Mouse (Mus musculus) midbrain, embryonic 15.5 days (tissue): ENCODE measurements around the gene Tspyl4. TPM values are rescaled to one million over a fixed set of nuclear protein-coding genes. Genes with fewer than 3 reads are reported as not detected.
"Not testable (repeated sequence)": the region's sequence is repeated elsewhere in the genome, so short reads cannot be mapped to it uniquely, and the experiment has no call there.

Experiments
- ATAC-seq: fragments of 200-750 bp; cut with Nextera tagmentation; replicated peaks from 2 replicates; pipeline ENCODE4 v1.8.0; 2017; ENCODE audit warnings: moderate TSS enrichment
- H3K27ac ChIP-seq: fragments of 300-500 bp; sonication (generic); 2 replicates; pipeline ENCODE4 v1.5.1; 2015; ENCODE audit warnings: mild to moderate bottlenecking, inconsistent platforms
- H3K27me3 ChIP-seq: fragments of 300-500 bp; sonication (generic); replicated peaks from 2 replicates; pipeline ENCODE4 v1.6.1; 2015; ENCODE audit warnings: inconsistent platforms
- H3K36me3 ChIP-seq: fragments of 300-500 bp; sonication (generic); replicated peaks from 2 replicates; pipeline ENCODE4 v1.6.1; 2015; ENCODE audit warnings: inconsistent platforms
- H3K4me1 ChIP-seq: fragments of 300-500 bp; sonication (generic); 2 replicates; pipeline ENCODE4 v1.6.1; 2015; ENCODE audit warnings: inconsistent platforms
- H3K4me2 ChIP-seq: fragments of 300-500 bp; sonication (generic); 2 replicates; pipeline ENCODE4 v1.6.1; 2015; ENCODE audit warnings: inconsistent platforms, mild to moderate bottlenecking, moderate library complexity
- H3K4me3 ChIP-seq: fragments of 300-500 bp; sonication (generic); 2 replicates; pipeline ENCODE4 v1.5.1; 2015; ENCODE audit warnings: mild to moderate bottlenecking, inconsistent platforms
- H3K9ac ChIP-seq: fragments of 300-500 bp; sonication (generic); 2 replicates; pipeline ENCODE4 v1.6.1; 2015; ENCODE audit warnings: mild to moderate bottlenecking, inconsistent platforms
- H3K9me3 ChIP-seq: fragments of 300-500 bp; sonication (generic); 2 replicates; pipeline ENCODE4 v1.6.1; 2016; ENCODE audit warnings: inconsistent platforms
- WGBS: fragments of 180-500 bp; shearing (Covaris S2); methylation state at CpG from one replicate; pipeline ENCODE4 v1.1.7; 2015; ENCODE audit warnings: mixed read lengths; 5-methylcytosine and 5-hydroxymethylcytosine counted together
- polyA plus RNA-seq: library from polyadenylated mRNA; unstranded; fragments of >200 nt; fragmentation: Nextera tagmentation; extraction: Ambion mirVana; gene quantifications from 2 replicates; pipeline ENCODE4 v1.2.1, GENCODE M21; 2015

The Tspyl4 gene
- 307 and 342 TPM in 2 replicates for polyA plus RNA-seq

DNA sequence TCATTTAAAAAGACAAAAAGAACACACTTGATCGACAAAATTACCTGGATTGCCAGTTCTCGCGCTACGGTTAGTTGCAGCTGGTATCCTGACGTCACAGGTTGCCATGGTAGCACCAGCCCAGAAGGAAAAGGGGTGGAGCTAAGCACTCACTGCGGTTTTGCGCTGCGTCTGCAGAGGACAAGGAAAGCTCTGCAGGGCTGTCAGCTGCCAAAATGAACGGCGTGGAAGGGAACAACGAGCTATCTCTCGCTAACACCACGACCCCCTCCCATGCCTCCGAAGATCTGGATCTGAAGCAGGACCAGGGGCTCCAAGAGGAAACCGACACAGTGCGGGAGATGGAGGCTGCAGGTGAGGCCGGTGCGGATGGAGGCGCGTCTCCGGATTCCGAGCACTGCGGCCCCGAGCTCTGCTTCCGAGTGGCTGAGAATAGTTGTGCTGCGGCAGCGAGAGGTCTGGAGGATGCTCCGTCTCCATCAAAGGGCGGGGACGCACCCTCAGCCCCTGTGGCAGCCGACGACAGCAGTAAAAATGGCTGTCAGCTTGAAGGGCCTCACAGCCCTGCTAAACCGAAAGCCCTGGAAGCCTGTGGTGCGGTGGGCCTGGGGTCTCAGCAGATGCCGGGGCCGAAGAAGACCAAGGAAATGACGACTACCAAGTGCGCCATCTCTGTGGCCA is at the start of gene Tspyl4:
TSS of gene Tspyl4 (plus strand) at position 144 of the 681 bp plus-strand sequence.
- no peaks in the 10 kb centered on the region for H3K27me3 ChIP-seq
- H3K4me1 ChIP-seq, result peaks cover 32% of the 10 kb centered on the region
- H3K4me2 ChIP-seq, result peak within 1 kb of the TSS; percentile 97
- H3K4me3 ChIP-seq, result peak within 1 kb of the TSS; percentile 76
- peak; percentile 99 for ATAC-seq
- peak within 1 kb of the TSS; percentile 96 for H3K9ac ChIP-seq
- H3K36me3 ChIP-seq, result no peaks in the 10 kb centered on the region
- H3K9me3 ChIP-seq, result no peaks in the 10 kb centered on the region
- WGBS, result under 1% methylated on average over 38 of the region's 38 CpGs
- peak within 1 kb of the TSS; percentile 98 for H3K27ac ChIP-seq

DNA sequence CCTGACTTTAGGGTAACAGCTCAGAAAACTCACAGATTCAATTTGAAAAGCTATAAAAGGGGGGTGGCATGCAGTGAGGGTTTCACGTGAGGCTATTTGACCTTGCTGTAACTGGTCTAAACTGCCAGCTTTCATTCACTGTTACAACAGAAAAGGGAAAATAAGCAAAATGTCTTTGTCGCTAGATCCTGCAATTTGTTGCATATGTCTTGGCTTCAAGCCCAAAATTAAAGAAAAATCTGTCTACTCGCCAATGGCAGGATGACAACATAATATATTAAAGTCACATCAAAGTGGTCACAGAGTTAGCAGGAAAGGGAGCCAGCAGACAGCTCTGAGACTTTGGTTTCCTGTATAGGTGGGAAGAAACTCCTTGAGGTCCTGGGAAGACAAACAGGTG is 49.5 kb upstream of the Tspyl4 start:
- Histone ChIP-seq H3K27me3 (no peaks in the 10 kb centered on the region), H3K4me2 (no peak overlapping the region), H3K9me3 (no peaks in the 10 kb centered on the region), H3K36me3 (no peaks in the 10 kb centered on the region), H3K9ac (no peak overlapping the region), H3K27ac (no peak overlapping the region), H3K4me1 (no peaks in the 10 kb centered on the region), H3K4me3 (no peak overlapping the region)
- 47% methylated on average over 3 of the region's 3 CpGs for WGBS
- no peak for ATAC-seq

DNA sequence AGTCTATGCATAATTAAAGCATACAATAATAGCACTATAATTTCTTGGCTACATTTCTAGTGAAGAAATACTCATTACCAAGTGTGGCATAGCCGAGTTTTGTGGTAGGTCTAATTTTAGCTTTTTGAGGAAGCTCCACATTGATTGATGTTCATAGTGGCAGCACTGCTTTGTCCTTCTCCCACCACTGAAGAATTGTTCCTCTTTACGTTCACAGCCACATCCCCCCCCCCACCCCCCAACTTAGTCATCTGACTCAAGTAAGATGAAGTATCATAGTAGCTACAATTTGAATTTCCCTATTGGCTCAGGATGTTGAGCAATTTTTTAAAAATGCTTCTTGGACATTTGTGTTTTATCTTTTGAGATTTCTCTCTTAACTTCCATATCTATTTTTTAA is 47.6 kb upstream of the Tspyl4 start:
- WGBS, result 63% methylated on average over 2 of the region's 2 CpGs
- no peak overlapping the region for H3K4me3 ChIP-seq
- H3K4me2 ChIP-seq, result no peak overlapping the region
- ATAC-seq, result no peak
- H3K27me3 ChIP-seq, result no peaks in the 10 kb centered on the region
- no peak overlapping the region for H3K27ac ChIP-seq
- no peaks in the 10 kb centered on the region for H3K9me3 ChIP-seq
- H3K4me1 ChIP-seq, result no peaks in the 10 kb centered on the region
- no peak overlapping the region for H3K9ac ChIP-seq
- no peaks in the 10 kb centered on the region for H3K36me3 ChIP-seq

DNA sequence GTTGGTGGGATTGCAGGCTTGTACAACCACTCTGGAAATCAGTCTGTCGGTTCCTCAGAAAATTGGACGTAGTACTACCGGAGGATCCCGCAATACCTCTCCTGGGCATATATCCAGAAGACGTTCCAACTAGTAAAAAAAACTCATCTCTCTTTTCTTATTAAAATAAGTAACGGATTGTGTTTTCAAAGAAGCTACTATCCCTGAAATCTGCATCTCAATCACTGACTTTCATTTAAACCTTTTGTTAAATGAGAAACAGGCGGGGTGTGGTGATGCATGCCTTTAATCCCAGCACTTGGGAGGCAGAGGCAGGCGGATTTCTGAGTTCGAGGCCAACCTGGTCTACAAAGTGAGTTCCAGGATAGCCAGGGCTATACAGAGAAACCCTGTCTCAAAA is 44.4 kb upstream of the Tspyl4 start:
- not testable (repeated sequence) for ATAC-seq

DNA sequence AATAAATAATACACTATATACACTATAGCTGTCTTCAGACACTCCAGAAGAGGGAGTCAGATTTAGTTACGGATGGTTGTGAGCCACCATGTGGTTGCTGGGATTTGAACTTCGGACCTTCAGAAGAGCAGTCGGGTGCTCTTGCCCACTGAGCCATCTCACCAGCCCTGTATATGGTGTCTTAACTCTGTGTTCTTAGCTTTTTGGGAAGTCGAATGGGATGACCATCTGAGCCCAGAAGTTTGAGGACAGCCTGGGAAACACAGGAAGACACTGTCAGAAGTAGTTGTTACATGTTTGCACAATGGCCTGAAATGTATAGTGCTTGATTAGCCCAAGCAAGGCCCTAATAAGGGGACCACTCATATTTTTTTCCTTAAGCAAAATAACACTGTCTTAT is 32.1 kb upstream of the Tspyl4 start:
- no peak for ATAC-seq
- Histone ChIP-seq H3K27me3 (no peaks in the 10 kb centered on the region), H3K36me3 (no peaks in the 10 kb centered on the region), H3K9me3 (no peaks in the 10 kb centered on the region), H3K4me2 (no peak overlapping the region), H3K4me1 (no peaks in the 10 kb centered on the region), H3K4me3 (no peak overlapping the region), H3K27ac (no peak overlapping the region), H3K9ac (no peak overlapping the region)
- WGBS, result 89% methylated on average over 4 of the region's 4 CpGs

More for the DNA sequence above, 44.4 kb upstream of the Tspyl4 start:
- H3K27me3 ChIP-seq, H3K9me3 ChIP-seq, H3K4me2 ChIP-seq, H3K4me1 ChIP-seq, H3K27ac ChIP-seq, H3K9ac ChIP-seq, H3K36me3 ChIP-seq, H3K4me3 ChIP-seq: not testable (repeated sequence)
- WGBS, result 91% methylated on average over 9 of the region's 9 CpGs

DNA sequence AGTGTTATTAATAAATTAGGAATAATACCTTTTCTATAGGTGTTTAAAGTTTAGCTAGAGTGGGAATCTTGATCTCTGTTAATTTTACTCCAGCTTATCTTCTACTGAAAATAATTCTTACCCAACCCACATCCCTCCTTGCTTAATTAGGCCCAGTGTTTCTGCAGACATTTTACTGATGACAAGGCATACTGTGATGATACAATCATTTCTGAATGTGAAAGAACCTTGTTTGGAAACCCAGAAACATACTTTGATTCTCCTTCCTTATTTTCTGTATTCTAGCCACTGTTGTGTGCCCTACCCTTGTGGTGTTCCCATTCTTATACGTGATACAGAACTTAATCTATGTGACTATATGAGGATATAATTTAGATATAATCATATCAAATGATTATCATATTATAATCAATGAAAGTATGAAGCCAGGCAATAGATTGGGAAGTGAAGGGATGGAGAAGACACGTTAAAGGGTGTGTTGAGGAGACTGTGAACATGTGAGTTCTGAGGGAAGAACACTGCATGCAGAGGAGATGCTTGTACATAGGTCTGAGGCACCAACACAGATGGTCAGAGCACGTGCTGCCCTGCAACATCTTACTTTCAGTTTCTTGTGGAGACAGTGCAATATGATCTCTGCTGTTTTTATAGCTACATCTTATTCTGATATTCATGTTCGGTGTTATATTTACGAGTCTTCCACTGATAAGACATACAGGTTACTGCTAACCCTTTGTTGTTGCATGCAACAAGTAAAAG is 29.8 kb upstream of the Tspyl4 start:
- Histone ChIP-seq H3K27ac (no peak overlapping the region), H3K27me3 (no peaks in the 10 kb centered on the region), H3K4me3 (no peak overlapping the region), H3K36me3 (no peaks in the 10 kb centered on the region), H3K4me2 (no peak overlapping the region), H3K9ac (no peak overlapping the region), H3K9me3 (no peaks in the 10 kb centered on the region), H3K4me1 (no peaks in the 10 kb centered on the region)
- 76% methylated on average over 5 of the region's 5 CpGs for WGBS
- ATAC-seq, result no peak

DNA sequence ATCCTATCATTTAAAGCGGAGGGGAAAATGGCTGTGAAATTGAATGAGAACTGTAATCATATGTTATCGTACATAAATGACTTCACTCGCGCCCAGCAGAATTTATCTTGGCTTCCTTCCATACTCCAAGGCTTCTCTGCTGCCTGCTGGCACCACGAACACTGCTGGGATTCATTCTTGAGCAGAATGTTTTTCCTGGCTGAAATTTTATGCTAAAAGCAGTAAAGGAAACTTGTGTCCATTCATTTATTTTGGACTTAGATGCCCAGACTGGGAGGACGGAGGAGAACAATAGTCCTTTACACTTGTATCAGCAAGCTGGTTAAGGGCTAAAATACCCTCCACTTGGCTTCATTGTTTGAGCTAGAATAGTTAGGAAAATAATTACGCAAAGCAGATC is 25.6 kb upstream of the Tspyl4 start:
- no peak overlapping the region for H3K4me2 ChIP-seq
- H3K9ac ChIP-seq, result no peak overlapping the region
- H3K27ac ChIP-seq, result no peak overlapping the region
- WGBS, result 58% methylated on average over 7 of the region's 7 CpGs
- no peak for ATAC-seq
- no peaks in the 10 kb centered on the region for H3K27me3 ChIP-seq
- no peaks in the 10 kb centered on the region for H3K9me3 ChIP-seq
- H3K36me3 ChIP-seq, result no peaks in the 10 kb centered on the region
- no peaks in the 10 kb centered on the region for H3K4me1 ChIP-seq
- H3K4me3 ChIP-seq, result no peak overlapping the region

DNA sequence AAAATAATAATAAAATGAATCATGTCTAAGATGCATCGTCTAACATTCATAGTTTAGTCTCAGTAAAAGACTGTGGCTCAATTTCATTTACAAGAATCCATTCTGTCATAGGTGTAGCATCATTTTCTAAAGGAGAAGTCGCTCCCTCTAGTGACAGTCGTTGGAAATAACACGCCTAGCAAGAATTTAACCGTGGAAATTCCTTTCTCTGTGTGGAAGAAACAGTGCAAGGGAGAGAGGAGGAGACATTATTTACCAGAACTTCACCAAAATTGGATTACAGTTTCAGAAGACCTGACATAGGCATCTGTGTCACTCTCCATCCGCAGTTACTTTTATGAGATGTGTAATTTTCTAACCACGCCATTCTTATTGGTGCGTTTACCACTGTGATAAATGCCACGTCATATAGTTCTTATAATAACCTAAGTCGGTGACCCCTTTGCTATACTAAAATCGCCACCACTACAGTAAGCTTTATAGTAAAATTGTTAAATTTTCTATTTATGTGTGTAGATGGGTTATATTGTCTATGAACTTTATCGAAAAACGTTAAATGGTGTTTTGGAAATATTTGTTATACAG is 16.6 kb upstream of the Tspyl4 start:
- Histone ChIP-seq H3K4me3 (peak overlapping the region; percentile 31), H3K9me3 (no peaks in the 10 kb centered on the region), H3K36me3 (no peaks in the 10 kb centered on the region), H3K27me3 (no peaks in the 10 kb centered on the region), H3K4me2 (peak overlapping the region; percentile 74), H3K9ac (peak overlapping the region; percentile 43; the same call in 1 of the 2 replicates), H3K4me1 (peaks cover 21% of the 10 kb centered on the region), H3K27ac (peak overlapping the region; percentile 63; the same call in 1 of the 2 replicates)
- WGBS, result 24% methylated on average over 13 of the region's 13 CpGs
- peak; percentile 11; the same call in 1 of the 2 replicates for ATAC-seq

DNA sequence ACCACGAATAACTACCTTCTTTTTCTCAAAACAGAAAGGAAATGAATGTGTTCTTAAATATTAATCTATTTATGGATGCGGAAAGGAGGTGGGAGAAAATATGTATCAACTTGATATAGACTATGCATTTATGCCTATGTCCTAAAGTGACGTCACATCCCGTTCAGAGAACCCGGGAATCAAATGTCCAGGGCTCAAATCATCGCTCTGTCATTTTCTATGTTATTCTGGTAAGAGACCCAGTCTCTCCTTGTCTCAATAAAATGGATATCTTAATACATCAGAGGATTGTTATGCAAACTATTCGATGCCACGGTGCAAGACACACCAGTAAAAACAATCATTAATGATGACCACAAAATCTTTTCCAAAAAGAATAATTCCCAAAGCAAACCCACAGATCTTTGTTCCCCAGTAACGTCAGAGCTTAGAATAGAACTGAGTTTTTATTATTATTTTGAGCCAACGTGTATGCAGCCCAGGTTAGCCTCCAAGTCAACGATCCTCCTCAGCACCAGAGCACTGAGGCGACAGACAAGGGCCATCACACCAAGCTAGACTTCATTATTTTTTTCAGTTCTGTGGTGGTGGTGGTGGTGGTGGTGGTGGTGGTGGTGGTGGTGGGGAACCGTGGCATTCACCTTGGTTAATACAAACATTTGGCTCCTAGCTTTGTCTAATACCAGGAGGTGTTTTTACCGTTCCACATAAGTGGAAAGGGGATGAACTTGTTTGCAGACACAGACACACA is 15.9 kb upstream of the Tspyl4 start:
- Histone ChIP-seq H3K4me2 (peak overlapping the region; percentile 74), H3K4me3 (peak overlapping the region; percentile 94), H3K9me3 (no peaks in the 10 kb centered on the region), H3K4me1 (peaks cover 21% of the 10 kb centered on the region), H3K9ac (peak overlapping the region; percentile 96), H3K27me3 (no peaks in the 10 kb centered on the region), H3K36me3 (no peaks in the 10 kb centered on the region), H3K27ac (peak overlapping the region; percentile 92)
- 20% methylated on average over 14 of the region's 14 CpGs for WGBS
- peak; percentile 69 for ATAC-seq

DNA sequence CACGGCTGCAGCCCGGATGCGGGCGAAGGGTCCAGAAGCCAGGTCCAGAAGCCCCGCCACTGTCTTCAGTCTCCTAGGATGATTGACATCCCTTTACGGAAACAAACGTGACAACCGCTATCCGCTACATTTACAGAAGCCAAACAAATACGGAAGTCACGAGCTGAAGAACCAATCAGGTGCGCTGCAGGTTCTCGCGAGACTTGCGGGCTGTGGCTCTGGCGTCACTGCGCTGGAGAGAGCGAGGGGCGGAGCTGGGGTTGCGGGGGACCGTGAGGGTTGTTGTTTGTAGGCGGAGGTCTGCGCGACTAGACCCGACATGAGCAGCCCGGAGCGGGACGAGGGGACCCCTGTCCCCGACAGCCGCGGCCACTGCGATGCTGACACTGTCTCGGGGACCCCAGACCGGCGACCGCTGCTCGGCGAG is 15.3 kb upstream of the Tspyl4 start, which contains the start of gene Tspyl1:
TSS of gene Tspyl1 (plus strand) at position 229 of the 427 bp plus-strand sequence.
- Histone ChIP-seq H3K4me2 (peak within 1 kb of the TSS; percentile 91), H3K9ac (peak within 1 kb of the TSS; percentile 96), H3K9me3 (no peaks in the 10 kb centered on the region), H3K27me3 (no peaks in the 10 kb centered on the region), H3K36me3 (no peaks in the 10 kb centered on the region), H3K27ac (peak within 1 kb of the TSS; percentile 92), H3K4me1 (peaks cover 21% of the 10 kb centered on the region), H3K4me3 (peak within 1 kb of the TSS; percentile 94)
- peak; percentile 98 for ATAC-seq
- under 1% methylated on average over 38 of the region's 38 CpGs for WGBS

DNA sequence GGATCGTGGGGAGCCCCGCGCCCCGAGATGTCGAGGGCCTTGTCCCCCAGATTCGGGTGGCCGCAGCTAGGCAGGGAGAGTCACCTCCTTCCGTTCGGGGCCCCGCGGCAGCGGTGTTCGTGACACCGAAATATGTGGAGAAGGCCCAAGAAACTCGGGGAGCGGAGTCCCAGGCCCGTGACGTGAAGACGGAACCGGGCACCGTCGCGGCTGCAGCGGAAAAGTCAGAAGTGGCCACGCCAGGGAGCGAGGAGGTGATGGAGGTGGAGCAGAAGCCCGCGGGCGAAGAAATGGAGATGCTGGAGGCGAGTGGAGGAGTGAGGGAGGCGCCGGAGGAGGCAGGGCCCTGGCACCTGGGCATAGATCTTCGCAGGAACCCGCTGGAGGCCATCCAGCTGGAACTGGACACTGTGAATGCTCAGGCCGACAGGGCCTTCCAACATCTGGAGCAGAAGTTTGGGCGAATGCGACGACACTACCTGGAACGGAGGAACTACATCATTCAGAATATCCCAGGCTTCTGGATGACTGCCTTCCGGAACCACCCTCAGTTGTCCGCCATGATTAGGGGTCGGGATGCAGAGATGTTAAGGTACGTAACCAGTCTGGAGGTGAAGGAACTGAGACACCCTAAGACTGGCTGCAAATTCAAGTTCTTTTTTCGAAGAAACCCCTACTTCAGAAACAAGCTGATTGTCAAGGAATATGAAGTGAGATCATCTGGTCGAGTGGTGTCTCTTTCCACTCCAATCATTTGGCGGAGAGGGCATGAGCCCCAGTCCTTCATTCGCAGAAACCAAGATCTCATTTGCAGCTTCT is 14.6 kb upstream of the Tspyl4 start:
- H3K9ac ChIP-seq, result peak overlapping the region; percentile 96
- H3K36me3 ChIP-seq, result no peaks in the 10 kb centered on the region; the same call in 1 of the 2 replicates
- H3K9me3 ChIP-seq, result no peaks in the 10 kb centered on the region
- peaks cover 21% of the 10 kb centered on the region for H3K4me1 ChIP-seq
- peak overlapping the region; percentile 91 for H3K4me2 ChIP-seq
- peak overlapping the region; percentile 94 for H3K4me3 ChIP-seq
- H3K27ac ChIP-seq, result peak overlapping the region; percentile 92
- ATAC-seq, result peak; percentile 7
- H3K27me3 ChIP-seq, result no peaks in the 10 kb centered on the region
- WGBS, result 3% methylated on average over 47 of the region's 47 CpGs
